Mouse (Mus musculus) heart, adult 11 months (tissue): ENCODE measurements around the gene Sfxn1.

Source experiments
- DNase-seq: peaks from one replicate; pipeline ENCODE4 v3.0.0; 2022

Sfxn1 gene

GRCm38 (mm10) chr13:54143788-54144187 is 72.1 kb downstream of the Sfxn1 start:
- DNase-seq: no peak

DNA sequence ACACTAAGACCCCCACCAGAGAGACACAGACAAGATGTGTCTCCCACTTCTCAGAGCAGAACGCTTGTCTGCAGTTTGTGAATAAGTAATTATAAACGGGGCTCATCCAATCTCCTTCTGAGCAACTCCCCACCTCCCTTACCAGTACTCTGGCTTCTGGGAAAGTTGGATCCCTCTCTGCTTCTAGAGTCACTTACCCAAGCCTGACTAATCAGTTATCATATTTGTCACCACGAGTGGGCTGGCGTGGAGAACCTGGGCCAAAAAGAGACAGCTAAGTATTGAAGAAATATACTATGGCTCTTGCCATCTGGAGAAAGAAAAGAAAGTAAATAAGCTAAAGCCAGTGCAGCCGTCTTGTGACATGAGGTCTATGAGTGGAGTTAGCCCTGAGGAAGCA is 73.0 kb downstream of the Sfxn1 start:
- no peak for DNase-seq

- DNase-seq: no peak
These were observed 75.7 kb downstream of the Sfxn1 start for GRCm38 (mm10) chr13:54147328-54147727.

- DNase-seq: no peak
These were observed 80.8 kb downstream of the Sfxn1 start for GRCm38 (mm10) chr13:54152421-54152820.

- no peak for DNase-seq
These were observed 81.2 kb downstream of the Sfxn1 start for GRCm38 (mm10) chr13:54152911-54153310.

DNA sequence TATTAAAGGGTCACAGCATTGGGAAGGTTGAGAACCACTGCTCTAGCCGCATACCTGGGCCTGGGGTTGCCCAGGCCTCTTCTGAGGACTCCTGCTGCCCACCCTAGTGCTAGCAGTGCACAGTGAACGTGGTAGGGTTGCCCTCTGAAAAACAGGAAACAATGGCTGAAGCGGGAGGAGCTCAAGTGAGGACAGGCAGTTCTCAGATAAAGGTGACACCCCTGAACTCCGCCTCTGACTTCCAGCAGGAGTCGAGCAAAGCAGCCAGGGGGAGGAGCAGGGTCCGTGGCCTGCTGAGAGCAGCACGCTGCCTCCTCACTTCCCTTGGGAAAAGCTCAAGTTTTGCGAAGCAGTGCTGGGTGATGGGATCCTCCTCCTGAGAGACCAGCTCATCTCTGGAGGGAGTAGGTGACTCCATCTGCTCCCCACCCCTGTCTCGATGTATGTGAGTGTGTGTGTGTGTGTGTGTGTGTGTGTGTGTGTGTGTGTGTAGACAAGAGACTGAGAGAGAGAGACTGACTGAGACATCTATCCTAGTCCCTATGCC is 82.1 kb downstream of the Sfxn1 start:
- DNase-seq: peak; percentile 94

DNA sequence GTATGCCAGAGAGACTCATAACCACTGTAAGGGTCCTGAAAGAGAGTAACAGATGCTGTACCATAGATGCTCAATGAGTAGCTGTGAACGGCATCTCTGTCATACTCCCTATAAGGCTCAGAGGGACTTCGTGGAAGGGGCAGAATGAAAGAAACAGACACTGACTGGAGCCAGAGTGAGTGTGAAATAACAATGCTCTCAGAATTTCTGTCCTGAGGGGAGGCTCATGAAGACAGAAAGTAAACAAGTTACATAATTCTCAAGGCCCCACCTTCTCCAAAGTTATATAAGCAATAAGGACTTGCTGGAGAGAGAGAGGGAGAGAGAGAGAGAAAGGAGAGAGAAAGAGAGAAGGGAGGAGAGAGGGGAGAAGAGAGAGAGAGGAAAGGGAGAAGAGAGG is 84.2 kb downstream of the Sfxn1 start:
- DNase-seq: no peak
